Mouse (Mus musculus): ENCODE measurements around the gene P2ry14. TPM values are rescaled to one million over a fixed set of nuclear protein-coding genes. Genes with fewer than 3 reads are reported as not detected.
"Not testable (repeated sequence)": the region's sequence is repeated elsewhere in the genome, so short reads cannot be mapped to it uniquely, and the experiment has no call there.

Gene P2ry14
- polyA plus RNA-seq, 1 experiment from 2014 or later = 10.4 TPM

GRCm38 (mm10) chr3:59069071-59069470 is 84.3 kb downstream of the P2ry14 start:
- H3K36me3 ChIP-seq (ENCODE audit: control insufficient read depth, insufficient read depth, low read length); ATAC-seq; H3K4me2 ChIP-seq (ENCODE audit: low read depth, low read length); H3K27ac ChIP-seq (ENCODE audit: low read length); H3K27me3 ChIP-seq (replicated peaks; ENCODE audit: control insufficient read depth, insufficient read depth, low read length); H3K4me1 ChIP-seq (ENCODE audit: control insufficient read depth, insufficient read depth, low read length); H3K9ac ChIP-seq (ENCODE audit: low read depth, low read length); H3K4me3 ChIP-seq (ENCODE audit: low read length); H3K9me3 ChIP-seq (ENCODE audit: control insufficient read depth, low read length): not testable (repeated sequence)
- 73% methylated on average over 1 of the region's 1 CpGs for WGBS

GRCm38 (mm10) chr3:59066558-59067294 is 86.7 kb downstream of the P2ry14 start:
- 73% methylated on average over 8 of the region's 8 CpGs for WGBS
- Histone ChIP-seq H3K4me2 (ENCODE audit: low read depth, low read length) (no peak overlapping the region), H3K4me1 (ENCODE audit: control insufficient read depth, insufficient read depth, low read length) (no peaks in the 10 kb centered on the region; the same call in 1 of the 2 replicates), H3K27me3 (replicated peaks; ENCODE audit: control insufficient read depth, insufficient read depth, low read length) (no peaks in the 10 kb centered on the region), H3K27ac (ENCODE audit: low read length) (no peak overlapping the region), H3K9ac (ENCODE audit: low read depth, low read length) (no peak overlapping the region), H3K9me3 (ENCODE audit: control insufficient read depth, low read length) (no peaks in the 10 kb centered on the region), H3K36me3 (ENCODE audit: control insufficient read depth, insufficient read depth, low read length) (no peaks in the 10 kb centered on the region), H3K4me3 (ENCODE audit: low read length) (no peak overlapping the region)
- no peak for ATAC-seq

- no peaks in the 10 kb centered on the region for H3K9me3 ChIP-seq (ENCODE audit: control insufficient read depth, low read length)
- no peak for ATAC-seq
- H3K27me3 ChIP-seq (replicated peaks; ENCODE audit: control insufficient read depth, insufficient read depth, low read length) = no peaks in the 10 kb centered on the region
- no peaks in the 10 kb centered on the region for H3K36me3 ChIP-seq (ENCODE audit: control insufficient read depth, insufficient read depth, low read length)
- H3K4me3 ChIP-seq (ENCODE audit: low read length) = no peak overlapping the region
- H3K4me2 ChIP-seq (ENCODE audit: low read depth, low read length) = no peak overlapping the region
- H3K4me1 ChIP-seq (ENCODE audit: control insufficient read depth, insufficient read depth, low read length) = no peaks in the 10 kb centered on the region; the same call in 1 of the 2 replicates
- H3K9ac ChIP-seq (ENCODE audit: low read depth, low read length) = no peak overlapping the region
- no peak overlapping the region for H3K27ac ChIP-seq (ENCODE audit: low read length)
- WGBS = 89% methylated on average over 3 of the region's 3 CpGs
Observed at GRCm38 (mm10) chr3:59065937-59066336, 87.5 kb downstream of the P2ry14 start.

Other genes starting within 250 kb of the P2ry14 start
- 0.65 and 0.69 TPM in 2 replicates for gene Med12l, start 147.8 kb downstream of the P2ry14 start, polyA plus RNA-seq (2015; fragmentation: Nextera tagmentation; extraction: Ambion mirVana)
- 0.91 and 1.2 TPM in 2 replicates for gene Gpr171, start 51.8 kb downstream of the P2ry14 start, polyA plus RNA-seq (2015; fragmentation: Nextera tagmentation; extraction: Ambion mirVana)
- gene Gpr87, start 41.5 kb upstream of the P2ry14 start, polyA plus RNA-seq (2015; fragmentation: Nextera tagmentation; extraction: Ambion mirVana) = not detected in 2 replicates
- 1.3 and 1.6 TPM in 2 replicates for gene P2ry13, start 57.3 kb upstream of the P2ry14 start, polyA plus RNA-seq (2015; fragmentation: Nextera tagmentation; extraction: Ambion mirVana)
- gene P2ry12, start 109.3 kb upstream of the P2ry14 start, polyA plus RNA-seq (2015; fragmentation: Nextera tagmentation; extraction: Ambion mirVana) = 1.7 and 2.2 TPM in 2 replicates
- 4.9 and 5.3 TPM in 2 replicates for gene Igsf10, start 190.8 kb upstream of the P2ry14 start, polyA plus RNA-seq (2015; fragmentation: Nextera tagmentation; extraction: Ambion mirVana)